Mouse (Mus musculus) testis, adult 2 months (tissue): ENCODE results near the gene Tspan17.

Experiments
- CTCF ChIP-seq: fragments of 200-500 bp; IDR thresholded peaks from 2 replicates; pipeline ENCODE4 v1.5.1; 2012; ENCODE audit warnings: low read depth, mild to moderate bottlenecking, inconsistent platforms, low read length, moderate library complexity; ENCODE audit not compliant: control insufficient read depth, insufficient read depth, insufficient replicate concordance
- POLR2A ChIP-seq: fragments of 200-500 bp; IDR thresholded peaks from 2 replicates; pipeline ENCODE4 v1.6.1; 2012; ENCODE audit warnings: low read depth, mild to moderate bottlenecking, inconsistent platforms, low read length, moderate library complexity; ENCODE audit not compliant: control insufficient read depth

DNA sequence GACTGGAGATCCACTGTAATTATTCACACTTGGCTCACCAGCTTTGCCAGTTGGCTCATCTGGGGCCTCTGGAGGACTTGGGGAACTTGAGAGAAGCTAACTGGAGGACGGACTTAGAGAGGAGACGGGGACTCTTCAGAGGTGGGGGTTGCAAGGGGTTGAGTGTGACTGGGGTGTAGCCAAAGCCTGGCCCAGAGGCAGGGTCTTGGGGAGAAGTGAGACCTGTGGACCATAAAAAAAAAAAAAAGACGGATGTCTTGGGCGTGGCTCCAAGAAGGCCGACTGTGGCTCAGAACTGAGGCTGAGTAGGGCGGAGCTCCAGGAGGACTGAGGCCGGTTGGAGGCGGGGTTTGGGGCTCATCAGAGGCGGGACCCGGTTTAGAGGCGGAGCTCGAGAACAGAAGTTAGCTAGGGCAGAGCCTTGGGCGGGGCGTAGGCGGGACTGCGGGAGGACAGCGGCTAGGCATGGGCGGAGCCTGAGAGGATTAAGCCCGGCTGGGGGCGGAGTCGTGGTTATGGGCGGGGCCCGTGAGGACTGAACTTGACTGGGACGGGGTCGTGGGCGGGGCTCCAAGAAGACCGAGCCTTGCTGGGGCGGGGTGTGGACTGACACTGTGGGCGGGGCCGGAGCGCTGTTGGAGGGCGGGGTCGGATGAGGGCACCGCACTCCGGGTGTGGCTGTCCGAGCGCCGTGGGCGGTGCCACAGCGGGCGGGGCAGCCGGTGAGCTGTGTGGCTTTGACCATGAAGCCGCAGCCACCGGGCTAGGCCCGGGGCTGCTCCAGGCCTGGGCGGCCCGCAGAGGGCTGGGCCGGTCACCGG is at the start of gene Tspan17:
- TF ChIP-seq POLR2A (peak; percentile 54), CTCF (no peak)
